Mouse (Mus musculus) urinary bladder, postnatal 10 days (tissue): Measurements from ENCODE around the gene Acot11.
"Not testable (repeated sequence)": the region's sequence is repeated elsewhere in the genome, so short reads cannot be mapped to it uniquely, and the experiment has no call there.

Experiments used
- DNase-seq: peaks from one replicate; pipeline ENCODE4 v3.0.0; 2022; ENCODE audit warnings: low spot score

The Acot11 gene

DNA sequence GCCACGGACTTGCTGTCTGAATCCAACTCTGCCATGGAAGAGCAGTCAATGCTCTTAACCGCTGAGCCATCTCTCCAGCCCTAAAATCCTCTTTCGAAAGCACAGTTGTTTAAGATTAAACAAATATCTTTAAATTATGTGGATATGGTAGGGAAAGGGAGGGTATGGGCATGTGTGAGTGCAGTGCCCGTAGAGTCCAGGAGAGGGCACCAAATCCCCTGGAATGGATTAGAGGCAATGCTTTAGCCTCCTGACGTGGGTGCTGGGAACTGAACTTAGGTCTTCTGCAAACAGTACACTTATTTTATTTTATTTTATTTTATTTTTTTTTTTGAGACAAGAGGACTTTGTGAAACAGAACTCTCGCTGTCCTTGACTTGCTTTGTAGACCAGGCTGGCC lies 5.2 kb upstream of the Acot11 start:
- no peak for DNase-seq

DNA sequence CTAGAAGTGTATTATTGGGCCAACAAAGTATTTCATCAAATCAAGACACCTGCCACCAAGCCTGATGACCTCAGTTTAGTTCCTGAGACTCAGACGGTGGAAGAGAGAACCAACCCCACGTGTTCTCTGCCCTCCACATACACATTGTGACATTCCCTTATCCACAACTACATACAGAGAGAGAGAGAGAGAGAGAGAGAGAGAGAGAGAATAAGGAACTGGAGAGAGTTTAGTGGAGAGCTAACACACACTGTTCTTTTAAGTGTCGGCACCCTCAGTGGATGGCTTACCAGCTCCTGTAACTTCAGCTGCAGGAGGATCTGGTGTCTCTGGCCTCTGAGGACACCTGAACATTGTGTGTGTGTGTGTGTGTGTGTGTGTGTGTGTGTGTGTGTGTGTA lies 2.5 kb upstream of the Acot11 start:
- DNase-seq = no peak

DNA sequence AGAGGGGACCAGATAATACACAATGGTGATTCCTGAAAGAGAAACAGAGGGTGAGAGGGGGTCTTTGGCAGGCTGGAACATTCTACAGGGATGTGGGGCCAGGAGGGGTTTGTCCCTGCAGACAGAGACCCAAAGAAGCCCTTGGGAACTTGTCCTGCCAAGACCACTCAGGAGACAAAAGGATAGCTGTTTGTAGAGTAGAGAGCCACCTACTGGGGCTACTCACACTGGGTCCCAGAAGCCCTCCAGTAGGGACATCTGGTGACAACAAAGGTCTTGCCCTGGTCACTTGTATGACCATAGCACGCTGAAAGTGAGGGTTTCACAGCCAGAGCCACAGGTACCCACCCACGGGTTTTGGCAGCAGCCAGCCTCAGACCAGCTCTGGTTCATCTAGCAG lies 1.1 kb upstream of the Acot11 start:
- DNase-seq = no peak

DNA sequence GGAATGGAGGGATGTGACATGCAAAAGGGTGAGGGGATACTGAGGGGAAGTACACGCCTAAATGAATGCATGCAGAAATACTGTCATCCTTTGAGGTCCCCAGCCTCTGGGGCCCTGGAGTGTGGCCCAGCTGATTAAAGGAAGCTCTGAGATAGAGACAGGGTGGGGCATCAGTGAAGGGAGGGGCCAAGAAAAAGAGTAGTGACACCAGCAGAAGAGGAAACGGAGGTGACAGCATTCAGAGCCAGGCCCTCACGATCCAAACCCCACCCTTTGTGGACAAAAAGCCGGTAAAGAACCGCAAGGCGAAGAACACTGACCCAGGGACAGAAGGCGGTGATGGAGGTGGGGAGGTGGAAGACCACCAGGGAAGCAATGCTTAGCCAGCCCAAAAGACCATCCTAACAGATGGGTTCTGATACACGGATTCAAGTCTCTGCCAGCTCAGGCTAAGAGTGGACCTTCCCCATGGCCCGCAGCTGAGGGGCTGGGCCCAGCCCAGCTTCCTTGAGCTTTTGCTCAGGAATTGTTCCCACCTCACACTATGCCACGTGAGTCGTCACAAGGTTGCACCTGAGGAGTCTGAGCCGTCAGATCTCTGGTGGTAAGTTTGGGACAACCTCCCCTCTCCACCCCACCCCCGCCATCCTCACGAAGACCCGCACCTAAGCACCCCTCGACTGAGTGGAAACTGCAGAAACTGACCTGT lies 443 bp downstream of the Acot11 start:
- no peak for DNase-seq

DNA sequence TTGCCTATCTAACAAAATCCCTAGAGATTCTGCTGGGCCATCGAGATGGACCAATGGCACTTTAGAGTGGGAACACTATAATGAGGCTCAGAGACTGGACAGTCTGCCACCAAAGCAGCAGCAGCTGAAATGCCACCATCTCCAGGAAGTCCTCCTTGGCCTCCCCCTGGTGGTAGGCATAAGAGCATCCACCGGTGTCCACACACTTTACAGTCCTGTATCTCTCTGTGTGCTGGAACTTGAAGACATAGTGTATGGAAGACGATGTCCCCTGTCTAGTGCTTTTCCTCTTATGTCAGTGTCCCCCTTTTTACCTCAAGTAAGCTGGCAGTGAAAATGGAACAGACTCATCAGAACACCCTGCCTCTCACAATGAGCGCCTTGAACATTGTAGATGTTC lies 1.0 kb downstream of the Acot11 start:
- DNase-seq = no peak

DNA sequence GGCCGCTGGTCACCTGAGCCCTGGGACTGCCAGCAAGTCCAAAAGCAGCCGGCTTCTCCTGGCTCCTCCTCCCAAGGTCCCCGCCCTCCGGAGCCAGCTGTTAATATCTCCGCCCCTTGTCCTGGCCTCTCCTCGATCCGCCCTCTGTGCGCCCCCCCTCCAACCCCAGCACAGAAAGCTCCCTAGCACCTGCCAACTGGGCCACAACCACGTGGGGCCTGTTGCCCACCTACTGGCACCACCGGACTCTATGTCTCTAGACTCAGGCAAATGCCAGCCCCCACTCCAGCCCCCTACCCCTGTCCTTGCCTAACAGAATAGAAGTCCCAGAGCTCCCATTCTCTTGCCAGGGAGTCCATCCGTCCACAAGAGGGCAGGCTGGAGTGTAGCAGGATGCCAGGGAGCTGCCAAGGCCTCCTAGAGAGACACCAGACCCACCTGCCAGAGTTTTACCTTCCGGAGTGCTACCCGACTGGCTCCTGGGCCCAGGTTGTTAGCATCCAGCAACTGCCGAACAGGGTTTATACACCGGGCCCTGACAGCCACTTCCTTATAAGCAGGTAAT lies 4.9 kb downstream of the Acot11 start:
- no peak for DNase-seq

DNA sequence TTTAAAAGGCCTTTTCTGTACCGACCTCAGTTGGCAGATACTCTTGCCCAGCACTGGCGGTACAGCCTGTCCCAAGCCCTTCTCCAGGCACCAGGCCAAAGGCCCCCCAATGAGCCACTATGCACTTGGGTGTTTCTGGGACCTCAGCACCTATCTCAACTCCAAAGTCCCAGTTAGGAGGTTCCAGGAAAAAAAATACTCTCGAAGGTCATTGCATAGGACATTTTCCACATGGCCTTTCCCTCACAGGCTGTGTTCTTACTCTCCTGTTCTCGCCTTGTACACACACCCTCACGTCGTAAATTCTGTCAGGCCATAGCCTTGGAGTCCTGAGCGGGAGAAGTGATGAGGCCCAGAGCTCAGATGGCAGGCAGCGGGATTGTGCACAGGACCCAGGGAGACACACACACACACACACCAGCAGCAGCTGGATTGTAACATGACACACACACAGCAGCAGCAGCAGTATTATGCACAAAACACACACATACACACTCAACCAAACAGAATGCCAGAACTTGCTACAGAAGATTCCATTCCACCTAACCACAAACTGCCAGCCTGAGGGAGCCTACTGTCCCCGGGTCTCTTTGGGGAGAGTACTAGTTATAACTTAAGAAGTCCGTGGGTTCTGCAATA lies 5.8 kb downstream of the Acot11 start:
- no peak for DNase-seq

DNA sequence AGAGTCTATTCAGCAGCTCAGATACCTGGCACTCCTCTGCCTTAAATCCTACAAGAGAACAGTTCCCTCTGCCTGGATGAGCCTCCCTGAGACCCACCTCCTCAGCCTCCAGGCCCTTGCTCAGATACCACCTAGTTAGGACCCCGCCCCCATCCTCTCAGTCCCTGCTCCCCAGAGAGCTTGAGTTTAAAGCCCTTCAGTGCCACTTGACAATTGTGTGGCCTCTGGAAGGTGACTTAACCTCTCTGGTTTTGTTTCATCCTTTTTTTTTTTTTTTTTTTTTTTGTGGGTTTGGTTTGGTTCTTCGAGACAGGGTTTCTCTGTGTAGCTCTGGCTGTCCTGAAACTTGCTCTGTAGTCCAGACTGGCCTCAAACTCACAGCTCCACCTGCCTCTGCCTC lies 9.5 kb downstream of the Acot11 start:
- DNase-seq = no peak

DNA sequence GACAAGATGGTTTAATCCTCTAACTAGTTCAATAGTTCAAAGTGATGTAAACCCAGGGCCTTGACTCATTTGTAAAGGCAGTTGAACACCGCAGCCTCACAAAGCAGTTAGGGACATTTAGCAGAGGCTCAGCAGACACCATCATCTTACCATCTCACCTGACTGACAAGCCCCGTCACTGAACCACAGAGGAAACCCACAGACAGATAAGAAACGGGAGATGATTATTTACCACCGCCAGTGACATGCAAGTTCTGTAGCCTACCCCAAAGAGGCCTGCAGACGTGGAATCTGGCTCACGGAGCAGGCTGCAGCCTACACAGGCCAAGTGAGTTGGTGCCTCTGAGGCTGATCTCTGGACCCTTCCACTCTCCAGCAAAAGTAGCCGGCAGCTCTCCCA lies 10.6 kb downstream of the Acot11 start:
- no peak for DNase-seq

DNA sequence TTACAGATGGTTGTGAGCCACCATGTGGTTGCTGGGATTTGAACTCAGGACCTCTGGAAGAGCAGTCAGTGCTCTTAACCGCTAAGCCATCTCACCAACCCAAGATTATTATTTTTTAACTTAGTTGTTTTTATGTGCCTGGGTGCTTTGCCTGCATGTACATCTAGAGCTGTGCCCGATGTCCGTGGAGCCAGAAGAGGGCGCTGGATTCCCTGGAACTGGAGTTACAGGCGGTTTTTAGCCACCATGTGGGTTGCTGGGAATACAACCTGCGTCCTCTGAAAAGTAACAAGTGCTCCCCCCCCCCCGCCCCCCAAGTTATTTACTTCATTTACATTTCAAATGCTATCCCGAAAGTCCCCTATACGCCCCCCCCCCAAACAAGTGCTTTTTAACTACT lies 11.0 kb downstream of the Acot11 start:
- not testable (repeated sequence) for DNase-seq

DNA sequence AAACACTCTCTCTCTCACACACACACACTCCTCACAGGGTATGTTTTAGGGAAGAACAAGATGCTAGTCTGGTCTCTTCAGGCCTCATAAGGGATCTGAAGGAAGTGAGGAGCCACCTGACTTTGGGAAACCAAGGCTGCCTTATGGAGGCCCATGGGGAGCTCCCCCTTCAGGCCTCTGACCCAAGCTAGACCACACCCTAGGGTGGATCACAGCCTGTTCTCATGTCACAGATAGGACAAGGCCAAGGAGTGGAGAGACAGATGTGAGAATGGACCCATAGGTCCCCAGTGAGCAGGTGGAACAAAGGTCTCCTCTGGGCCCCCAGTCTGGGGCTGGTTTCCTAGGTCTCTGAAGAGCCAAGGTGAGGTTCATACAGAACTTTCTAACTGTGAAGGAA lies 12.5 kb downstream of the Acot11 start:
- no peak for DNase-seq

DNA sequence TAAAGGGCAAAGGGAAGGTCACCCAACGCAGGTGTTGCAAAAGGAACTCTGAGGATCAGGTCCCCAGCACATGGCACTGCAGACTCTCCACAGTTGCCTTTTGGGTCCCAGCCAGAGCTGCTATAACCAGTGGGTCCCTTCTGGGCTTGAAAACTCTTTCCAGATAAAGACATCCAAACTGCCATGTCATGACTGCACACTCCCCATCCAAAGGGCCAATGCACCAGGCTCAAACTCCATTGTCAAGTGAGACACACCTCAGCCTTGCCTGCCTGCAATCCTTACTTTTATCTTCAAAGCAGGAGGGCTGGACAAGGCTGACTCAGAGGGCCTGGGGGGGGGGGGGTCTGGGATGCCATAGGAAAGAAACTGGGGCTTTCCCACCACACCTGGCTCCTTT lies 13.9 kb downstream of the Acot11 start:
- no peak for DNase-seq

DNA sequence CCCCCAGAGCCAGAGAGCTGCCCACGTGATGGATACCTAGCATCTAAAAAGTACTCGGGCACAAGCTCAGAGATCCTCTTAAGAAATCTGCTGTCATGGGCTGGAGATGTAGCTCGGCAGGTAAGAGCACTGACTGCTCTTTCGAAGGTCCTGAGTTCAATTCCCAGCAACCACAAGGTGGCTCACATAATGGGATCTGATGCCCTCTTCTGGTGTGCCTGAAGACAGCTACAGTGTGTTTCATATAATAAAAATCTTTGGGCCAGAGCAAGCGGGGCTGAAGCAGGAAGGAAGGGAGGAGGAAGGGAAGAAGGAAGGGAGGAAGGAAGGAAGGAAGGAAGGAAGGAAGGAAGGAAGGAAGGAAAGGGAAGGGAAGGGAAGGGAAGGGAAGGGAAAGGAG lies 14.6 kb downstream of the Acot11 start:
- DNase-seq = not testable (repeated sequence)

DNA sequence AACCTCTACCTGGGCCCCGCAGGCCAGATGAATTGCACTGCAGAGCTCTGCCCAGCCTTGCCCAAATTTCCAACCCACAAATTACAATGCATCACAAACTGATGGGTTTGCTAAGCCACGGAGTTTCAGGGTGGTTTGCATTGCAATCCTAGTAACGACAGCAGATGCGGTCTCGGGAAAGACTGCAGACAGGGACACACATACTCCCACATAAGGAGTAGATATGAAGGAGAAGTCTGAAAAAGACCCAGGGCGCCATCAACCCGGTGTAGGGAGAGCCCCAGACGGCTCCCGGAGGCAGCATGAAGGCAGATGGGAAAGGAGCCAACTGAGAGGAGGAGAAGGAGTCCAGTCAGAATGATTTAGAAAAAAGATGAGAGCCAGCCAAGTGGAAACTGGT lies 15.1 kb downstream of the Acot11 start:
- no peak for DNase-seq

DNA sequence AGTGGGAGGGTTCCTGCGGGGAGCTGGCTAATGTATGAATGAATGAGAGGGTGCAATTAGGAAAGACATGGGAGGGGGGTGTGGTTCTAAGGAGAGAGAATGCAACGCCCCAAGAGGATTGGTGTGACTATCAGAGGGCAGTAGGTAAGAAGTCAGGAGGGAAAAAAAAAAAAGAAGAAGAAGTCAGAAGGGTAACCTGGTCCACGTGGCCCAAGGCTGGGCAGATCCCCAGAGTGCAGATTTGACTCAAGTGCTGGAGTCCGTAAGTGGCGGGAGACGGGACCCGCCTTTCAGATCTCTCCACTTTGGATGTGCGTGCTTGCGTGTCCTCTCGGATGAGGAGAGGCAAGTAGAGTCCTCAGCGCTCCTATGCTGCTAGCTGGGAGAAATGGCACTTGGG lies 16.2 kb downstream of the Acot11 start:
- DNase-seq = no peak

DNA sequence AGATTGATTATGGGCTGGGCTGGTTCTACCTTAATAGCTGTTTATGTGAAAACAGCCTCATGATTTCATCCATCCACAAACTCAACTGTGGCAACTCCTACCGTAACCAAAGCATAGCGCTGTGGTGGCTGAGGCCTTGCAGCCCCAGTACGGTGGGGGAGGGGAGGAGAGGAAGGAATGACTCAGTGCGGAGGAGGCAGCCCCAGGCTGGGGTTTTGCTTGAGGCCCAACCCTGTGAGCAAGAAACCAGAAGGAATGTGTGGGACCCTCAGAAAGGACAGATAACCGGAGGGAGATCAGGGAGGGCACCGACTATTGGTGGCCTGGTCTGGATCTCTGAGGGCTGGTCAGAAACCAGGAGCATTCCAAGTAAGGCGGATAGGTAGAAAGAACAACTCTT lies 17.0 kb downstream of the Acot11 start:
- DNase-seq = no peak

DNA sequence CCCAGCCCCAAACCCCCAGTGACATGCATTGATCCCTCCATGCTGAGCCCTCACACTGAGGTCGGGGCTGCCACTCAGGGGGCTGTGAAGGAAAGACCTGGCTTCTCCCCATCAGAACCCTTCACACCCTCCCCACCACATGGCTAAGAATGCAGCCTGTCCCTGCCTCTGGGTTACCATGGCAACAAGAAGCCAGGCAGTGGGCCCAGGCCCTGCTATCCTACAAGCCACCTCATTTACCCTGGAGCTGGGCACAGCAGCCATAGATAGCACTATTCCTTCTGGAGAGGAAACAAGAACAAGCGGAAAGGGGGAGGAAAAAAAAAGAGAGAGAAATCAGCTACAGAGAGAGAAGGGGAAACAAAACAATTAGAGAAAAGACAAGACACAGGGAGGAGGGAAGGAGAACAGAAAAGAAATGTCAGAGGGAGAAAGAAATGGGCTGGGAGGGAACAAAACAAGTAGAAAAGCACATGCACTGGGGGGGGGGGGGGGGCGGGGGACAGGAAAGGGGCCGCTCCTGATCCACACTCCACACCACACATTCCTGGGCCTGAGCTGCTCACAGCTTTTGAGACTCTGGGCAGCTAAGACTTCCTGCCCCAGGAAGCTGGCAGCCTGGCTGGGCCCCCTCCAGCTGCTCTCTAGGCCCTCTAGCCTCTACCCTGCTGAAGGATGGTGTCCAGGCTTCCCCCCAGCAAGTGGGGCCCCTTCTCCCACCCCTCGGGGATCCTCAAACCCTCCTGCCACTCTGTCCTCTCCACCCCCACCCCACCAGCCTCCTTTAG lies 18.9 kb downstream of the Acot11 start:
- DNase-seq = no peak

DNA sequence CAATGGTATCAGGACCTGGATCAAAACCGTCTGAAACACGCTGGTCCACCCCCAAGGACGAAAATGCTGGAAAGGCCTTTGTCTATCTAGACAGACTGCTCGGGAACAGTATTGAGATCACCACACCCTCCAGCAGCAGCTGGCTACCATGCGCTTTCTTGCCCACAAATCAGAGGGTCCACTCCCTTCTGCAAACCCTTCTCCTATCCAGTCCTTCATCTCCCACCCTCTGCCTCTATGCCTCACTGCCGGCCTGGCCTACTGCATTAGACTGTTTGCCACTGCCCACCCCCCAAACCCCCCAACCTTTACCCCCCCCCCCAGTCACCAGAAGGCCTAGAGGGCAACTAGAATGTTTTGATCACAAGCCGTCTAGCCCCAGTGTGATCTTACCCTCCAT lies 19.5 kb downstream of the Acot11 start:
- no peak for DNase-seq

DNA sequence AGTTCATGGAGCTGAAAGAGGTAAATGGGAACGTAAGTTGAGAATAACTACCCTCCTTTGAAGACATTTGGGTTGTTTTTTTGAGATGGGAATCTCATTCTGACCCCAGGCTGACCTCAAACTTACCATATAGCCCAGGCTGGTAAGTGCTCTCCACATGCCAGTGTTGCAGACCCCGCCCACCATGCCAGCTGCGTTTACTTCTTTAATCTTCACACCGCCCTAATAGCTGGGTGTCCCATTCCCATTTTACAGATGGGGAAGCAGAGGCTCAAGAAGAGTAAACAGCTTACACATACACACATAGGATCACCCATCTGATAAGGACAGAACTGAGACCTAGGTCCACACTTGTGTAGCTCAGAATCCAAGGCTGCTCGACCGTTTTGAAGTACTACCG lies 20.0 kb downstream of the Acot11 start:
- no peak for DNase-seq

DNA sequence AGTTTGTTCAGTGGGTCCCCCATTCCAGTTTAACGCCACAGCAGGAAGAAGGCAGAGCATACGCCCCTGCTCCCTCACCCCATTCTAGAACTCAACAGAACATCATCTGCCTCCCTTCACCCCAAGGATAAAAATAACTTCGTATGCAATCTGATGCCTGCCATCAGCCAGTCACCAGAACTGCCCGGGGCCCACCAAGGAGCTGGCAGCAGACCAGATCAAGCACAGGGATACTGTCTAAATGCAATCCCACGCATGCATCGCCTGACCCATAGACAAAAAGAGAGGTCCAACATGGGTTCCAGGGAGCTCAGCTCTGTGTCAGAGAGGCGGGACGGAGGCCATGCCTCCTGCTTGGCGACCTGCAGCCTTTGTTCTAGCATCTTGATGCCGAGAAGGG lies 21.7 kb downstream of the Acot11 start:
- no peak for DNase-seq

DNA sequence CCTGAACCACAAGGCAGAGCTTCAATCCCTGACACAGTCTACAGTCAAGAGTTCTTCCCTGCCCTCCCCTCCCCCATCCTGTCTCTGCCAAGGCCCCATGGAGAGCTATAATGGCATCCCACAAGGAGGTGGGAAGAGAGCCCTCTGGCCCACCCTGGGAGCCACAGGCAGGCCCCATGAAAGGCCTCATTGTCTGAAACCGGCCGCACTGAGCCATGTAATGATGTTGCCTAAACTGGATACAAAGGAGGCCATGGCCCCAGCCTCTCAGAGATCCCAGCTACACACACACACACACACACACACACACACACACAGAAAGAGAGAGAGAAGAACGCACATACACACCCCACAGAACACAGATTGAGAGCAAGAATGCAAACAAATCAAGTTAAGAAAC lies 24.8 kb downstream of the Acot11 start:
- DNase-seq = no peak

DNA sequence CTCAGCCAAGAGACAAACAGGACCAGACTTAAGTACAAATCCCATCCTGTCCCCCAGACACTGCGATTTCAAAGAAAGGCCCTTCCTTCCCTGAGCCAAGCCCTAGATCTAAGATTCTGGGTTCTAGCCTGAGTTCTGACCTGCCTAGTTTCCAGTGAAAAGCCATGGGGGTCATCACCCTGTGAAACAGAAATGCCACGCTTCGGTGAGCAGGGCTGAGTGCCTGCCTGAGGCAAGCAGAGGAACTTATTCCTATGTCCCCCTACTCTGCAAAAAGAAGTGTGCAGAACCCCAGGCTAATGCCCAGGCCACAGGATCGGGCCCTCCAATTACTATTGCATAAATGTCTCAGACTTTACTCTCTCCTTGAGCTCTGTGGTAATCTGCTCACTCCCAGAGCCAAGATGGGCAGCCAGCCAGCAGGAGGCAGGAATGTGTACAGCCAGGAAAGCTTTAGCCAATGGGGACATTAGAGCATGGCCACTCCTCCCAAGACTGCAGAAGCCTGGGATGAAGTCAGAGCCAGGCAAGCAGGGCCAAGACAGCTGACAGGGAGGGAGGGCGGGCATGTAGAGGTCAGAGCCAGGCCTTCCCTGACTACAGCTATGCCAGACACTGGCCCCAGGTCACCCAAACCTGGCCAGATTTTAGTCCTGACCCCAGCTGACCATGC lies 26.5 kb downstream of the Acot11 start:
- peak; percentile 78 for DNase-seq

DNA sequence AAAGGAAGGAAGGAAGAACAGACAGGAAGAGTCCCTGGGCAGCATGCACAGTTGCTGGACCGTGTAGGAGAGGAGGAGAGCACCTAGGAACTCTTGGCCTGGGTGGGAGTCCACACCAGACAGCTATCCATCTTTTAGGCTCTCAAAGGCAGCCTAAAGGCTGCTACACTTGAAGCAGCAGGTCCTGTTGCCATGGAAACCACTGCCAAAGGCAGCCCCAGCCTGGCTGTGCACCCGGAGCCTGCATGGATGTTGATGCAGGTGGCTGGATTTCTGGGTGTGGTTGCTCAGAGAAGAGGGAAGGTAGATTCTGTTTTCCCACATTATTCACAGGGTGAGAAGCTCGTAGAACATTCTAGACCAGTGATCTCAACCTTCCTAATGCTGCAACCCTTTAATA lies 27.8 kb downstream of the Acot11 start:
- no peak for DNase-seq
